Mouse (Mus musculus): Measurements from ENCODE around the gene Ttc21a. TPM values are rescaled to one million over a fixed set of nuclear protein-coding genes. Genes with fewer than 3 reads are reported as not detected.

The Ttc21a gene
- polyA plus RNA-seq (2015; fragmentation: Nextera tagmentation; extraction: Ambion mirVana) = 0.12 and 0.29 TPM in 2 replicates

GRCm38 (mm10) chr9:119937005-119937773, at the start of gene Ttc21a, which contains the start of gene Gorasp1:
Gene Ttc21a, plus strand, starts transcription at chr9:119937606.
Gene Gorasp1, minus strand, starts transcription at chr9:119937565.

GRCm38 (mm10) chr9:119894339-119895009, 42.9 kb upstream of the Ttc21a start, which contains the start of gene Wdr48:
Gene Wdr48, plus strand, starts transcription at chr9:119894878.

GRCm38 (mm10) chr9:119984536-119985011, 47.2 kb downstream of the Ttc21a start, which contains the start of gene Csrnp1:
Gene Csrnp1, minus strand, starts transcription at chr9:119984658.

Other genes starting within 250 kb of the Ttc21a start
- 0.04 TPM in 1 of 2 replicates, not detected in the other for gene Scn10a, start 218.3 kb upstream of the Ttc21a start, polyA plus RNA-seq (2015; fragmentation: Nextera tagmentation; extraction: Ambion mirVana)
- gene Scn11a, start 112.2 kb upstream of the Ttc21a start, polyA plus RNA-seq (2015; fragmentation: Nextera tagmentation; extraction: Ambion mirVana) = 0.02 and 0.04 TPM in 2 replicates
- gene Wdr48, start 42.7 kb upstream of the Ttc21a start, polyA plus RNA-seq (2015; fragmentation: Nextera tagmentation; extraction: Ambion mirVana) = 19.0 and 22.3 TPM in 2 replicates
- 8.3 and 10.4 TPM in 2 replicates for gene Gorasp1, start within 50 bp of the Ttc21a start, polyA plus RNA-seq (2015; fragmentation: Nextera tagmentation; extraction: Ambion mirVana)
- 2.4 and 4.1 TPM in 2 replicates for gene Csrnp1, start 47.1 kb downstream of the Ttc21a start, polyA plus RNA-seq (2015; fragmentation: Nextera tagmentation; extraction: Ambion mirVana)
- gene Xirp1, start 86.0 kb downstream of the Ttc21a start, polyA plus RNA-seq (2015; fragmentation: Nextera tagmentation; extraction: Ambion mirVana) = 0.05 TPM in 1 of 2 replicates, not detected in the other
- 4.4 and 8.5 TPM in 2 replicates for gene Cx3cr1, start 132.3 kb downstream of the Ttc21a start, polyA plus RNA-seq (2015; fragmentation: Nextera tagmentation; extraction: Ambion mirVana)
- 0.43 and 0.79 TPM in 2 replicates for gene Ccr8, start 154.5 kb downstream of the Ttc21a start, polyA plus RNA-seq (2015; fragmentation: Nextera tagmentation; extraction: Ambion mirVana)
- gene Slc25a38, start 172.8 kb downstream of the Ttc21a start, polyA plus RNA-seq (2015; fragmentation: Nextera tagmentation; extraction: Ambion mirVana) = 107 and 126 TPM in 2 replicates
- 1,614 and 1,633 TPM in 2 replicates for gene Rpsa, start 190.1 kb downstream of the Ttc21a start, polyA plus RNA-seq (2015; fragmentation: Nextera tagmentation; extraction: Ambion mirVana)
- 0.07 TPM in 1 of 2 replicates, not detected in the other for gene Mobp, start 212.1 kb downstream of the Ttc21a start, polyA plus RNA-seq (2015; fragmentation: Nextera tagmentation; extraction: Ambion mirVana)

Measured in spleen, postnatal 0 days (tissue).